Mouse (Mus musculus) megakaryocyte, embryonic 14.5 days (primary cell): ENCODE data around the gene Il12b.

Experiments used
- FLI1 ChIP-seq: IDR thresholded peaks from 2 replicates; pipeline ENCODE4 v1.6.1; 2012; ENCODE audit warnings: low read length, inconsistent platforms, mixed read lengths
- GATA1 ChIP-seq: IDR thresholded peaks from 3 replicates; pipeline ENCODE4 v1.6.1; 2012; ENCODE audit warnings: mixed read lengths, low read length, inconsistent platforms, borderline replicate concordance

- TF ChIP-seq GATA1 (no peak), FLI1 (no peak)
Measured at GRCm38 (mm10) chr11:44387031-44387430, 12.8 kb upstream of the Il12b start.
